In the genomic region with DNA sequence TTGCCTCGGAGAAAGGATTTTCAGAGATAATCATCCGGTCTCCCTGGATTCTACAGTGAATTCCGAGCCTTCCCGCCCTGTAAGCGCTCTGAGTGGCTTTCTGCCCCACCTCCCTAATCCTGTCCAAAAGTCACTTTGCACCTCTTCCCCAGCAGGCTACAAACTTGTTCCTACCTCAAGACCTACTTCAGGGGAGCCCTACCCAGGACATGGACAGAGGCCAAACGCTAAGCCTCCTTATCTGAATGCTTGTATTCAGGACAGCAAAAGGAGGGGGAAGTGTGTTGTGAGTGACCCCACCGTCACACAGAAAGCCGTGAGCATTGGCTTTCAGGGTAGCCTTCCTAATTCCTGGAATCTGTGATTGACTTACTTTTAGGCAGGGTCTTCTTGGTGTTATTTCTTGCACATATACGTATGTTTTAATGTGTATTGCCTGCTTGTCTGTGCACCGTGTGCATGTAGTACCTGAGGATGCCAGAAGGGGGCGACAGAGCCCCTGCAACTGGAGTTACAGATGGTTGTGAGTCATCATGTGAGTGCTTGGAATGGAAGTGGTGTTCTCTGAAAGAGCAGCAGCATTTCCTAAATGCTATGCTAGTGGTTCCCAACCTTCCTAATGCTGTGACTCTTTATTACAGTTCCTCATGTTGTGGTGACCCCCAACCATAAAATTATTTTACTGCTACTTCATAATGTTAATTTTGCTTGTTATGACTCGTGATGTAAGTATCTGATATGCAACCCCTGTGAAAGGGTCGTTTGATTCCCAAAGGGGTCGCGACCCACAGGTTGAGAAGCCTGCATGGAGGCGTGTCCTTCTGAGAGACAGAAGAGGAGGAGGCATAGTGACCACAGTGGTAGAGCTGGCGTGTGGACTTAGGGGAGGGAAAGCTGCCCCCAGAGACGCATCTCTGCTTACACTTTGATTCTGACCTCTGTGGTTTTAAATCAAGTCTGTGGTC, we compare ENCODE assay signal across 12 mouse cellular contexts. TPM values are rescaled to one million over a fixed set of nuclear protein-coding genes. Genes with fewer than 3 reads are reported as not detected.
DNase-seq lines count a peak whose midpoint lies in the region; ATAC-seq and TF ChIP-seq lines count a peak whose summit lies in the region.
"Had no signal": no experiment of that assay in that cellular context is flagged by ENCODE, and none has a peak within 500 bp of the region (broad histone marks: within the 10 kb centered on the region; RNA-seq: fewer than 3 reads in every experiment).

No protein-coding gene starts in this region.

- peaks cover 39% of the 10 kb centered on the region for H3K27me3 ChIP-seq in heart, embryonic 14.5 days (ENCODE audit: control insufficient read depth, insufficient read depth, low read length)
- peaks cover 42% of the 10 kb centered on the region for H3K27me3 ChIP-seq in heart, embryonic 11.5 days (ENCODE audit: control insufficient read depth, insufficient read depth, low read length)

- DNase-seq in thymus, postnatal 4 days = peak; percentile 39
- no peak for DNase-seq in thymus, postnatal 36 days
- peak; percentile 36 for DNase-seq in lung, adult 2 months
- DNase-seq in testis, postnatal 14 days (ENCODE audit: low spot score) = peak; percentile 65
- no peak for DNase-seq in urinary bladder, adult 2 months (ENCODE audit: low spot score)
- DNase-seq in kidney, adult 18-20 months = no peak
- DNase-seq: gastrocnemius, postnatal 36 days; midbrain, embryonic 14.5 days had no signal

- no peak overlapping the region for H3K4me3 ChIP-seq in heart, embryonic 14.5 days (ENCODE audit: control insufficient read depth in 1 of 2, insufficient read depth in 1 of 2, low read depth in 1 of 2, low read length in 2 of 2)
- no peak overlapping the region for H3K4me3 ChIP-seq in heart, embryonic 11.5 days (ENCODE audit: low read depth, low read length)
- no peak overlapping the region for H3K4me3 ChIP-seq in lung, adult 2 months (replicated peaks; ENCODE audit: extremely low read depth, low read depth, low read length)
- H3K4me3 ChIP-seq: limb, embryonic 15.5 days had no signal

- ATAC-seq in heart, embryonic 14.5 days (ENCODE audit: insufficient number of reproducible peaks, insufficient read depth, low FRiP score, low read depth) = no peak
- no peak for ATAC-seq in heart, embryonic 11.5 days (replicated peaks; ENCODE audit: insufficient number of reproducible peaks, low FRiP score, low TSS enrichment)

- H3K4me2 ChIP-seq in heart, embryonic 14.5 days (ENCODE audit: low read length) = 0 out of 2 replicates have a peak overlapping the region, but pooled peaks have one; percentile 1
- no peak overlapping the region for H3K4me2 ChIP-seq in heart, embryonic 11.5 days
- H3K4me2 ChIP-seq: limb, embryonic 15.5 days had no signal

- peaks cover 7 to 10% of the 10 kb centered on the region in 2 experiments; a peak in 3 of 4 replicates for H3K4me1 ChIP-seq in heart, embryonic 14.5 days (ENCODE audit: control insufficient read depth in 2 of 2, insufficient read depth in 2 of 2, low read length in 2 of 2)
- H3K4me1 ChIP-seq in heart, embryonic 11.5 days (ENCODE audit: control insufficient read depth, insufficient read depth, low read length) = no peaks in the 10 kb centered on the region
- no peaks in the 10 kb centered on the region for H3K4me1 ChIP-seq in lung, adult 2 months (ENCODE audit: control insufficient read depth, insufficient read depth, low read length)

- TF ChIP-seq POLR2A in lung, adult 2 months (IDR thresholded peaks at IDR 0.05; ENCODE audit: borderline replicate concordance, extremely low read depth, low read depth, low read length) = no peak

- TF ChIP-seq CTCF in lung, adult 2 months (IDR thresholded peaks at IDR 0.05; ENCODE audit: insufficient read depth, low read length) = peak; percentile 61

- H3K9ac ChIP-seq in heart, embryonic 14.5 days (ENCODE audit: low read length) = no peak overlapping the region
- no peak overlapping the region for H3K9ac ChIP-seq in heart, embryonic 11.5 days (ENCODE audit: low read depth, low read length)
- H3K9ac ChIP-seq: limb, embryonic 15.5 days had no signal

- no peak overlapping the region; a peak in 1 of 4 replicates for H3K27ac ChIP-seq in heart, embryonic 14.5 days (replicated peaks in 1 of 2; ENCODE audit: control insufficient read depth in 1 of 2, insufficient read depth in 1 of 2, low read depth in 2 of 2, low read length in 2 of 2)
- H3K27ac ChIP-seq in heart, embryonic 11.5 days (ENCODE audit: low read depth, low read length) = no peak overlapping the region
- H3K27ac ChIP-seq: limb, embryonic 15.5 days had no signal

- peaks cover 3% of the 10 kb centered on the region; the same call in 1 of the 2 replicates for H3K9me3 ChIP-seq in heart, embryonic 14.5 days (ENCODE audit: control insufficient read depth, low read length)
- peaks cover 8% of the 10 kb centered on the region; the same call in 1 of the 2 replicates for H3K9me3 ChIP-seq in heart, embryonic 11.5 days (replicated peaks; ENCODE audit: control insufficient read depth, low read length)
- H3K9me3 ChIP-seq: limb, embryonic 15.5 days had no signal

- WGBS in heart, embryonic 14.5 days = 65% methylated on average over 18 of the region's 18 CpGs
- 68% methylated on average over 18 of the region's 18 CpGs for WGBS in heart, embryonic 11.5 days (ENCODE audit: insufficient replicate concordance)
- 60% methylated on average over 18 of the region's 18 CpGs for WGBS in lung, adult 2 months

- no peaks in the 10 kb centered on the region for H3K36me3 ChIP-seq in heart, embryonic 14.5 days (ENCODE audit: control insufficient read depth, insufficient read depth, low read length)
- H3K36me3 ChIP-seq in heart, embryonic 11.5 days (ENCODE audit: control insufficient read depth, insufficient read depth, low read length) = no peaks in the 10 kb centered on the region
- H3K36me3 ChIP-seq: limb, embryonic 15.5 days had no signal

RNA-seq across cellular contexts. Expression of a gene that starts 6.1 kb away (rescaled TPM):
- 0.31 TPM in 1 of 2 replicates, not detected in the other for polyA plus RNA-seq in heart, embryonic 14.5 days (2014; fragmentation: Nextera tagmentation; extraction: Ambion mirVana)
- not detected in 2 replicates for polyA plus RNA-seq in heart, embryonic 11.5 days (2014; fragmentation: Nextera tagmentation; extraction: Ambion mirVana)
- polyA plus RNA-seq in lung, adult 2 months (2012; rRNA removed) = 7.2 and 8.3 TPM in 2 replicates
- polyA plus RNA-seq in urinary bladder, adult 2 months (2012; rRNA removed) = 0.15 and 0.28 TPM in 2 replicates

RNA-seq across cellular contexts. Expression of a gene that starts 21.3 kb away (rescaled TPM):
- polyA plus RNA-seq in heart, embryonic 14.5 days (2014; fragmentation: Nextera tagmentation; extraction: Ambion mirVana) = 0.58 TPM in 1 of 2 replicates, not detected in the other
- polyA plus RNA-seq in heart, embryonic 11.5 days (2014; fragmentation: Nextera tagmentation; extraction: Ambion mirVana) = not detected in 2 replicates
- polyA plus RNA-seq in lung, adult 2 months (2012; rRNA removed) = 0.06 and 0.37 TPM in 2 replicates
- polyA plus RNA-seq in urinary bladder, adult 2 months (2012; rRNA removed) = 0.06 TPM in 1 of 2 replicates, not detected in the other
- polyA plus RNA-seq: large intestine, adult 2 months; limb, embryonic 15.5 days had no signal

RNA-seq across cellular contexts. Expression of a gene that starts 35.2 kb away (rescaled TPM):
- 9.8 and 10.7 TPM in 2 replicates for polyA plus RNA-seq in heart, embryonic 14.5 days (2014; fragmentation: Nextera tagmentation; extraction: Ambion mirVana)
- polyA plus RNA-seq in heart, embryonic 11.5 days (2014; fragmentation: Nextera tagmentation; extraction: Ambion mirVana) = 11.1 and 15.1 TPM in 2 replicates
- polyA plus RNA-seq in lung, adult 2 months (2012; rRNA removed) = 26.4 and 31.4 TPM in 2 replicates
- polyA plus RNA-seq in urinary bladder, adult 2 months (2012; rRNA removed) = 3.7 and 5.3 TPM in 2 replicates

RNA-seq across cellular contexts. Expression of a gene that starts 36.8 kb away (rescaled TPM):
- 14.7 and 16.7 TPM in 2 replicates for polyA plus RNA-seq in heart, embryonic 14.5 days (2014; fragmentation: Nextera tagmentation; extraction: Ambion mirVana)
- 22.1 and 23.9 TPM in 2 replicates for polyA plus RNA-seq in heart, embryonic 11.5 days (2014; fragmentation: Nextera tagmentation; extraction: Ambion mirVana)
- 5.7 and 7.2 TPM in 2 replicates for polyA plus RNA-seq in lung, adult 2 months (2012; rRNA removed)
- polyA plus RNA-seq in urinary bladder, adult 2 months (2012; rRNA removed) = 5.6 and 9.7 TPM in 2 replicates

RNA-seq across cellular contexts. Expression of a gene that starts 52.2 kb away (rescaled TPM):
- polyA plus RNA-seq in heart, embryonic 14.5 days (2014; fragmentation: Nextera tagmentation; extraction: Ambion mirVana) = 161 and 168 TPM in 2 replicates
- polyA plus RNA-seq in heart, embryonic 11.5 days (2014; fragmentation: Nextera tagmentation; extraction: Ambion mirVana) = 136 and 149 TPM in 2 replicates
- 90.5 and 117 TPM in 2 replicates for polyA plus RNA-seq in lung, adult 2 months (2012; rRNA removed)
- 90.2 and 91.1 TPM in 2 replicates for polyA plus RNA-seq in urinary bladder, adult 2 months (2012; rRNA removed)

Comparison
In these comparisons a context has a peak if more than half of its experiments do, and no peak if none do; other contexts are left out.
1. DNase-seq: peak in thymus, postnatal 4 days (single experiment), lung, adult 2 months (single experiment) and testis, postnatal 14 days (single experiment); none in thymus, postnatal 36 days (0 of 2), urinary bladder, adult 2 months (single experiment) and kidney, adult 18-20 months (single experiment).